Comparison of ENCODE assay signal across 8 mouse cellular contexts in the genomic region with DNA sequence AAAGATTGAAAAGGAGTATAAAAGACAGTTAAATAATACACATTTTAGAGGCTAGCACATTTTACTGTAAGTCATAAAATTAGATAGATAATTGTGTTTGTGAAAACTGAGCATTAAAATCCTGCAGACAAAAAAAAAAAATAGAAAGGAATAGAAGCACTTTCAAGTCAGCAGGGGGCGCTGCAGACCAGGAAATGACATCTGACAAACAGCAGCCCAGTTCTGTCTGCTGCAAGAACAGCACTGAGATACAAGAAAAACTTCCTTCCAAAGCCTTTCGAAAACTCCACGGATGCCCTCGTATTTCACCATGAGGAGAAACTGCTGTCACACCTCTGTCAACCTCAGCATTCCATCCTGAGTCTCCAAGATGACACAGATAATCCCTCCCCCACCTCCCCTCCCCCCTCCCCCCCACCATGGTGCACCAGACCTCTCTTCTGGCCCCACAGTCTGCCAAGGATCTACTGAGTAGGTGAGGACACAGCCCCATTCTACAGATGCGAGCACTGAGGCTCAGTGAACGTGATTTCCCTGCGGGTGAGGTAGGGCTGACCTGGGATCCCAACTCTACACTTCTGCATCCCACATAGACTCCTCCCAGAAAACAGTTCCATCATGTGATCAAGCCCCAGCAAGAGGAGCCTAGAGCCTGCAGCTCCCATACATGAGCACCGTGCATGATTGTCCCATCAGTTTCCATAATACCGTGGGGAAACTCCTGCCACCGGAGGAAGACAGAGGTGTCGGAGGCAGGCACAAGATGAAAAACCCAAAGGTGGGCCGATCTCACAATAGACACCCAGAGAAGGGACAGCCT. TPM values are rescaled to one million over a fixed set of nuclear protein-coding genes. Genes with fewer than 3 reads are reported as not detected.
A peak's percentile ranks its signal among the peaks of the same experiment; 100 is the strongest.
DNase-seq lines count a peak whose midpoint lies in the region; ATAC-seq and TF ChIP-seq lines count a peak whose summit lies in the region.

No protein-coding gene starts in this region.

- no peaks in the 10 kb centered on the region for H3K27me3 ChIP-seq in limb, embryonic 10.5 days (ENCODE audit: low read depth, poor library complexity, severe bottlenecking)
- no peaks in the 10 kb centered on the region for H3K27me3 ChIP-seq in stomach, embryonic 15.5 days (replicated peaks)

- H3K9ac ChIP-seq in stomach, embryonic 15.5 days: no peak overlapping the region

- H3K27ac ChIP-seq in gastrocnemius, adult 2 months: no peak overlapping the region
- H3K27ac ChIP-seq in limb, embryonic 10.5 days: no peak overlapping the region
- no peak overlapping the region for H3K27ac ChIP-seq in stomach, embryonic 15.5 days

- peak; percentile 83 for TF ChIP-seq CTCF in gastrocnemius, adult 2 months (IDR thresholded peaks at IDR 0.05)

- peak; percentile 75 for DNase-seq in cerebellum, adult 11 months
- DNase-seq in cerebellum, postnatal 25 days: peak; percentile 82 to 91
- DNase-seq in gastrocnemius, adult 2 months: peak; percentile 87
- peak; percentile 88 for DNase-seq in kidney, adult 18-20 months
- peak; percentile 91 for DNase-seq in limb, embryonic 10.5 days (ENCODE audit: low spot score)
- peak; percentile 91 for DNase-seq in naive thymus-derived CD4-positive, alpha-beta T cell, adult 2 months (ENCODE audit: low read depth)

- no peaks in the 10 kb centered on the region; the same call in 1 of the 2 replicates for H3K4me1 ChIP-seq in limb, embryonic 10.5 days
- H3K4me1 ChIP-seq in stomach, embryonic 15.5 days: no peaks in the 10 kb centered on the region

- H3K4me3 ChIP-seq in gastrocnemius, adult 2 months: no peak overlapping the region
- H3K4me3 ChIP-seq in limb, embryonic 10.5 days: no peak overlapping the region
- no peak overlapping the region for H3K4me3 ChIP-seq in stomach, embryonic 15.5 days (replicated peaks)

- no peaks in the 10 kb centered on the region for H3K36me3 ChIP-seq in limb, embryonic 10.5 days
- no peaks in the 10 kb centered on the region for H3K36me3 ChIP-seq in stomach, embryonic 15.5 days

- H3K4me2 ChIP-seq in stomach, embryonic 15.5 days: no peak overlapping the region

- 71% methylated on average over 12 of the region's 12 CpGs for WGBS in limb, embryonic 10.5 days
- 60% methylated on average over 12 of the region's 12 CpGs for WGBS in stomach, embryonic 15.5 days

- intact Hi-C loops in gastrocnemius, adult 2 months (cut with DNase I): loop anchor here (1.0 to 5.0 kb wide), 4 partner anchors 126 to 429 kb away; no protein-coding TSS in a partner anchor

- no peaks in the 10 kb centered on the region for H3K9me3 ChIP-seq in limb, embryonic 10.5 days (replicated peaks)
- H3K9me3 ChIP-seq in stomach, embryonic 15.5 days: no peaks in the 10 kb centered on the region

- no peak; the same call in 1 of the 2 replicates for ATAC-seq in cerebellum, adult (ENCODE audit: insufficient number of reproducible peaks, low FRiP score, low TSS enrichment)
- peak; percentile 52; the same call in 1 of the 2 replicates for ATAC-seq in stomach, embryonic 15.5 days (ENCODE audit: insufficient read depth, low FRiP score, low read depth)

RNA-seq across cellular contexts. Expression of a gene that starts 28.8 kb away (rescaled TPM):
- total RNA-seq in gastrocnemius, adult 2 months (2021): under 1 TPM; 0.11 to 0.36 TPM
- polyA plus RNA-seq in limb, embryonic 10.5 days (2016; fragmentation: Nextera tagmentation; extraction: Ambion mirVana): 119 and 140 TPM in 2 replicates
- polyA plus RNA-seq in stomach, embryonic 15.5 days (2015; fragmentation: Nextera tagmentation; extraction: Ambion mirVana): 153 and 179 TPM in 2 replicates

RNA-seq across cellular contexts. Expression of a gene that starts 49.1 kb away (rescaled TPM):
- 100 to 1,000 TPM; 156 to 204 TPM for total RNA-seq in gastrocnemius, adult 2 months (2021)
- polyA plus RNA-seq in limb, embryonic 10.5 days (2016; fragmentation: Nextera tagmentation; extraction: Ambion mirVana): 9.6 and 12.2 TPM in 2 replicates
- 20.7 and 21.3 TPM in 2 replicates for polyA plus RNA-seq in stomach, embryonic 15.5 days (2015; fragmentation: Nextera tagmentation; extraction: Ambion mirVana)
